Mouse (Mus musculus): ENCODE data around the gene Ccdc69. TPM values are rescaled to one million over a fixed set of nuclear protein-coding genes. Genes with fewer than 3 reads are reported as not detected.
"Not testable (repeated sequence)": the region's sequence is repeated elsewhere in the genome, so short reads cannot be mapped to it uniquely, and the experiment has no call there.

Ccdc69 gene
- polyA plus RNA-seq, 1 experiment = 2.0 TPM

GRCm38 (mm10) chr11:55096731-55097462 is 19.0 kb upstream of the Ccdc69 start:
- no peaks in the 10 kb centered on the region for H3K27me3 ChIP-seq (replicated peaks; ENCODE audit: control insufficient read depth, insufficient read depth, low read length)
- H3K36me3 ChIP-seq (ENCODE audit: control insufficient read depth, insufficient read depth, low read length) = no peaks in the 10 kb centered on the region
- H3K27ac ChIP-seq (ENCODE audit: insufficient read depth, low read depth, low read length) = peak overlapping the region; percentile 73
- H3K4me1 ChIP-seq (ENCODE audit: control insufficient read depth, insufficient read depth, low read length) = peaks cover 8% of the 10 kb centered on the region; the same call in 1 of the 2 replicates
- peak; percentile 83 for DNase-seq
- 17% methylated on average over 11 of the region's 11 CpGs for WGBS
- TF ChIP-seq POLR2A (IDR thresholded peaks at IDR 0.05; ENCODE audit: low read depth, low read length) (no peak), CTCF (conservative IDR thresholded peaks at IDR 0.05; ENCODE audit: insufficient read depth, insufficient read length, low read depth, low read length) (no peak)
- H3K4me3 ChIP-seq (ENCODE audit: insufficient read depth, low read depth, low read length) = peak overlapping the region; percentile 38; the same call in 1 of the 2 replicates

DNA sequence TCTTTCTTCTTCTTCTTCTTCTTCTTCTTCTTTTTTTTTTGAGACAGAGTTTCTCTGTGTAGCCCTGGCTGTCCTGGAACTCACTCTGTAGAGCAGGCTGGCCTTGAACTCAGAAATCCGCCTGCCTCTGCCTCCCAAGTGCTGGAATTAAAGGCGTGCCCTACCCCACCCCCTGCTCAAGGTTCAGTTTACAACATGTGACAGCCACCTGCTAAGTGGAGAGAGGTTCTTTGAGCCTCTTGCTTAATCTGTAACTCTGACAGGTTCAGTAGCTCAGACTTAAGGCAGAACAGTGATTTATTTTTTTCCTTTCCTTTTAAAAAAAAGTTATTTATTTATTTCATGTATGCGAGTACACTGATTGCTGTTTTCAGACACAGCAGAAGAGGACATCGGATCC is 18.4 kb upstream of the Ccdc69 start:
- 58% methylated on average over 4 of the region's 4 CpGs for WGBS
- H3K4me3 ChIP-seq (ENCODE audit: insufficient read depth, low read depth, low read length); H3K27me3 ChIP-seq (replicated peaks; ENCODE audit: control insufficient read depth, insufficient read depth, low read length); H3K36me3 ChIP-seq (ENCODE audit: control insufficient read depth, insufficient read depth, low read length); H3K4me1 ChIP-seq (ENCODE audit: control insufficient read depth, insufficient read depth, low read length): not testable (repeated sequence)
- peak; percentile 79 for DNase-seq
- H3K27ac ChIP-seq (ENCODE audit: insufficient read depth, low read depth, low read length) = peak overlapping the region; percentile 46; the same call in 1 of the 2 replicates

- peaks cover 4% of the 10 kb centered on the region; the same call in 1 of the 2 replicates for H3K4me1 ChIP-seq (ENCODE audit: control insufficient read depth, insufficient read depth, low read length)
- H3K27ac ChIP-seq (ENCODE audit: insufficient read depth, low read depth, low read length) = no peak overlapping the region
- TF ChIP-seq CTCF (conservative IDR thresholded peaks at IDR 0.05; ENCODE audit: insufficient read depth, insufficient read length, low read depth, low read length) (no peak), POLR2A (IDR thresholded peaks at IDR 0.05; ENCODE audit: low read depth, low read length) (no peak)
- no peaks in the 10 kb centered on the region for H3K27me3 ChIP-seq (replicated peaks; ENCODE audit: control insufficient read depth, insufficient read depth, low read length)
- no peak overlapping the region for H3K4me3 ChIP-seq (ENCODE audit: insufficient read depth, low read depth, low read length)
- DNase-seq = no peak
- no peaks in the 10 kb centered on the region for H3K36me3 ChIP-seq (ENCODE audit: control insufficient read depth, insufficient read depth, low read length)
- 78% methylated on average over 7 of the region's 7 CpGs for WGBS
These were observed 15.2 kb upstream of the Ccdc69 start for GRCm38 (mm10) chr11:55093096-55093495.

DNA sequence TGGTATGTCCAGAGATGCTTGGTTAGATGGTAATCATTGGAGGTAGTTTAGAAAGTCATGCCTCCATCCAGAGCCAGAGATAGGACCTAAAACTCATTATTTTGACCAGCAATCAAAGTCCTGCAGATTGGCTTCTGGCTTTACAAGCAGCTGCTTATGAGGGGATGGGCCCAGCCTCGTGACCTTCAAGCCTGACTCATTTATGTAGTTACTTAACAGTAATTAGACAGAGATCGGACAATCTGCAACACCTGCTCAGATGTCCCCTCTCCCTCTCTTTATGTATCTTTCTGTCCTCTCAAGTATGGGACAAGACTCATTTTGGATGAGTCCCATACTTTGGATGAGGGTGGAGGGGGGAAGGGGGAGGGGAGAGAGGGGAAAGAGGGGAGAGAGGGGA is 12.0 kb upstream of the Ccdc69 start:
- no peaks in the 10 kb centered on the region for H3K4me1 ChIP-seq (ENCODE audit: control insufficient read depth, insufficient read depth, low read length)
- H3K27ac ChIP-seq (ENCODE audit: insufficient read depth, low read depth, low read length) = no peak overlapping the region
- no peaks in the 10 kb centered on the region for H3K36me3 ChIP-seq (ENCODE audit: control insufficient read depth, insufficient read depth, low read length)
- TF ChIP-seq CTCF (conservative IDR thresholded peaks at IDR 0.05; ENCODE audit: insufficient read depth, insufficient read length, low read depth, low read length) (no peak), POLR2A (IDR thresholded peaks at IDR 0.05; ENCODE audit: low read depth, low read length) (no peak)
- DNase-seq = no peak
- H3K27me3 ChIP-seq (replicated peaks; ENCODE audit: control insufficient read depth, insufficient read depth, low read length) = no peaks in the 10 kb centered on the region
- H3K4me3 ChIP-seq (ENCODE audit: insufficient read depth, low read depth, low read length) = no peak overlapping the region
- 83% methylated on average over 2 of the region's 2 CpGs for whole genome bisulfite sequencing

DNA sequence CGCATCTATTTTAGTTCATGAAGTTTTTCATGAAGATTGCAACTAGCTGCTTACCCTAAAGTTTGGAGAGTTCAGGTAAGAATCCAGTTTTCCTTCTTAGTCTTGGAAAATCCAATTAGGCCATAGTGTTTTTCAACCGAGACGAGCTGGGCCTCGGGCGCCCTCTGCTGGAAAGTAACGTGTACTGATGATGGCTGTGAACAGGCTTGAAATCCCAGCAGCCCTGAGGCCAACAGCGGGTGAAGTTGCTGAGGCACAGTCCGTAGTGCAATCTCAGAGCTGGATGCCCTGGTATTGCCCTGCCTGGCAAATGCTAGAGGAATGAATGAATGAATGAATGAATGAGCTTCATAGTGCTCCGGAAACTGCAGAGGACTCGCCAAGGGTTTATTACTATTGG is 9.1 kb upstream of the Ccdc69 start:
- 9% methylated on average over 10 of the region's 10 CpGs for WGBS
- Histone ChIP-seq H3K4me3 (ENCODE audit: insufficient read depth, low read depth, low read length) (no peak overlapping the region), H3K4me1 (ENCODE audit: control insufficient read depth, insufficient read depth, low read length) (no peaks in the 10 kb centered on the region), H3K36me3 (ENCODE audit: control insufficient read depth, insufficient read depth, low read length) (no peaks in the 10 kb centered on the region), H3K27me3 (replicated peaks; ENCODE audit: control insufficient read depth, insufficient read depth, low read length) (no peaks in the 10 kb centered on the region), H3K27ac (ENCODE audit: insufficient read depth, low read depth, low read length) (no peak overlapping the region)
- DNase-seq = peak; percentile 79
- TF ChIP-seq POLR2A (IDR thresholded peaks at IDR 0.05; ENCODE audit: low read depth, low read length) (no peak), CTCF (conservative IDR thresholded peaks at IDR 0.05; ENCODE audit: insufficient read depth, insufficient read length, low read depth, low read length) (peak; percentile 97)

DNA sequence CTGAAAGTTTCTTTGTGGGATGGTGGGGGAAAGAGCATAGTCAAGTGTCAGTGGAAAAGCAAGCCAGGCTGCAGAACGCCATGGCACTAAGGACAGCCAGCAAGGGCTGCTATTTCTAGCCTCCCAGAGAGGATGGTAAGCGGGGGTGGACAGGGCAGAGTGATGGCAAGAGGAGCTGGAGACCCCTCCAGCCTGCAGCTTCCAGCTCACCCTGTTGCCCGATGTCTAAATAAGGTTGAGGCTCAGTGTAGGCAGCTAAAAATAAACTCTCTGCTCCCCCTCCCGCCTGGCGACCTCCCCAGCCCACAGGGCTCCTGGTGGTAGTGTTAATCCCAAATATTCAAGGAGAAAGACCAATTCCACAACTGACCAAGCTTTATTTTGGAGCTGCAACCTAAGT is 7.5 kb upstream of the Ccdc69 start:
- 67% methylated on average over 5 of the region's 5 CpGs for WGBS
- no peak overlapping the region for H3K27ac ChIP-seq (ENCODE audit: insufficient read depth, low read depth, low read length)
- TF ChIP-seq POLR2A (IDR thresholded peaks at IDR 0.05; ENCODE audit: low read depth, low read length) (no peak), CTCF (conservative IDR thresholded peaks at IDR 0.05; ENCODE audit: insufficient read depth, insufficient read length, low read depth, low read length) (no peak)

GRCm38 (mm10) chr11:55084629-55085028 is 6.7 kb upstream of the Ccdc69 start:
- Histone ChIP-seq H3K27ac (ENCODE audit: insufficient read depth, low read depth, low read length) (no peak overlapping the region), H3K36me3 (ENCODE audit: control insufficient read depth, insufficient read depth, low read length) (no peaks in the 10 kb centered on the region), H3K27me3 (replicated peaks; ENCODE audit: control insufficient read depth, insufficient read depth, low read length) (no peaks in the 10 kb centered on the region), H3K4me1 (ENCODE audit: control insufficient read depth, insufficient read depth, low read length) (no peaks in the 10 kb centered on the region), H3K4me3 (ENCODE audit: insufficient read depth, low read depth, low read length) (no peak overlapping the region)
- WGBS = 68% methylated on average over 4 of the region's 4 CpGs
- peak; percentile 59 for DNase-seq
- no peak for TF ChIP-seq CTCF (conservative IDR thresholded peaks at IDR 0.05; ENCODE audit: insufficient read depth, insufficient read length, low read depth, low read length)
- no peak for TF ChIP-seq POLR2A (IDR thresholded peaks at IDR 0.05; ENCODE audit: low read depth, low read length)

More for the DNA sequence above, 7.5 kb upstream of the Ccdc69 start:
- Histone ChIP-seq H3K36me3 (ENCODE audit: control insufficient read depth, insufficient read depth, low read length) (no peaks in the 10 kb centered on the region), H3K27me3 (replicated peaks; ENCODE audit: control insufficient read depth, insufficient read depth, low read length) (no peaks in the 10 kb centered on the region), H3K4me1 (ENCODE audit: control insufficient read depth, insufficient read depth, low read length) (no peaks in the 10 kb centered on the region), H3K4me3 (ENCODE audit: insufficient read depth, low read depth, low read length) (no peak overlapping the region)
- DNase-seq = no peak

All from kidney, adult 2 months (tissue).